Mouse (Mus musculus): ENCODE data around the gene Liph.
A peak's percentile ranks its signal among the peaks of the same experiment; 100 is the strongest.
"Not testable (repeated sequence)": the region's sequence is repeated elsewhere in the genome, so short reads cannot be mapped to it uniquely, and the experiment has no call there.

The Liph gene

DNA sequence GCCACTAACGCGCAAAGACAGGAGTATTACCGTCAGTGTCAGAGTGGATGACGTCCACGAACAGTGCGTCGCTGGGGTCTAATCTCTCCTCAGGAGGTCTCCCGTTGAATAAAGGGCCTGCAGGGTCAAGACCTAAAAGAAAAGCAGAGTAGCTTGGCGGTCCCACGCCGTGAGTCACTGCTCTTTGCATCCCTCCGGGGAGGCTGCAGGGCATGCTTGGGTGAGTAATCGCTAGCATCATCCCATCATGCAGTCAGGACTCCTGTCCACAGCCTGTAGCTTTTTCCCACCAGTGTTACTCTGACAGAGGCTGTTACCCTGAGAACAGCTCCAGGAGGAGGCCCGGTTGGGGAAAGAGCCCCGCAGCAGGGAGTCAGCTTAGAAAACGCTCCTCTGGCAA, 19.3 kb downstream of the Liph start:
- no peak for DNase-seq (ENCODE audit: low spot score in 2 of 2)

DNA sequence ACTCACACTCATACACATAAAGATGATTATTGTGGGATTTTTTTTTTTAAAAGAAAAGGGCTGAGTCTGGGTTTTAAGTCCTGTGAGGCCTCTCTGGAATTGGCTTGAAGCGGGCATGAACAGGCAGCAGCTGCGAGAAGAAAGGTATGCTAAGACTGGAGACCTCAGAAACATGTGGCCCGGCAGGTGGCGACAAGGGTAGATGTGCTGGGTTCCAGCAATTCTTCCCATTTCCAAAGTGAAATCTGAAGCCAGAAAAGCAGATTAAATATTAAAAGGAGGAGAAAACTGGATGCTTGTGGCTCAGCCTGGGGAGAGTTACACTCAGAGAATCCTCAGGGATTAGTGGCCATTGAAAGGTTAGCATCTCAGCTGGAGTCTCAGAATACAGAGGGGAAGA, 24.0 kb downstream of the Liph start:
- DNase-seq (ENCODE audit: low spot score in 2 of 2): no peak

DNA sequence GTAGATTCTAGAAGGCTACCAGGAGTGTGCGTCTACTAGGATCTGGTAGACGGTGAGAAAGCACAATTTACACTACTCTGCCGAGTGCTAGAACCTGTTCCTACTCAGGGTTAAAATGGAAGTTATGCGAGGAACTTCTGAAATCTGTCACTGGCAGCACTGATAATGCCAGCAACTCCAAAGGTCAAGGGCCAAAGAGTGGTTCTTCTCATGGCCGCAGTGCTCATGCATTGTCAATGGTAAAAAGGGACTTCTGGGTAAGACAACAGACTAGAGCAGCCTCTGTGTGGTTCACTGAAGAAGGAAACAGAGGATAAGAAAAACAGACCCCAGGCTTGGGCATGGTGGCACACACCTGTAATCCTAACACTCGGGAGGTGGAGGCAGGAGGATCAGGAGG, 24.9 kb downstream of the Liph start:
- DNase-seq (ENCODE audit: low spot score in 2 of 2): no peak

DNA sequence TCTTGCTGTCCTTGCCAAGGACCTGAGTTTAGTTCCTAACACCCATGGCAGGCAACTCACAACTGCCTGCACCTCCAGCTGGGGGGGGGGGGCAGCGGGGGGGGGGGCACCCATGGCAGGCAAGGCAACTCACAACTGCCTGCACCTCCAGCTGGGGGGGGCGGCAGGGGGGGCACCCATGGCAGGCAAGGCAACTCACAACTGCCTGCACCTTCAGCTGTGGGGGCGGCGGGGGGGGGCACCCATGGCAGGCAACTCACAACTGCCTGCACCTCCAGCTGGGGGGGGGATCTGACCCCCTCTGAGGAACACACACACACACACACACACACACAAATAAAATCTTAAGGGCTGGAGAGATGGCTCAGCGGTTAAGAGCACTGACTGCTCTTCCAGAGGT, 25.6 kb downstream of the Liph start:
- DNase-seq (ENCODE audit: low spot score in 2 of 2): no peak

DNA sequence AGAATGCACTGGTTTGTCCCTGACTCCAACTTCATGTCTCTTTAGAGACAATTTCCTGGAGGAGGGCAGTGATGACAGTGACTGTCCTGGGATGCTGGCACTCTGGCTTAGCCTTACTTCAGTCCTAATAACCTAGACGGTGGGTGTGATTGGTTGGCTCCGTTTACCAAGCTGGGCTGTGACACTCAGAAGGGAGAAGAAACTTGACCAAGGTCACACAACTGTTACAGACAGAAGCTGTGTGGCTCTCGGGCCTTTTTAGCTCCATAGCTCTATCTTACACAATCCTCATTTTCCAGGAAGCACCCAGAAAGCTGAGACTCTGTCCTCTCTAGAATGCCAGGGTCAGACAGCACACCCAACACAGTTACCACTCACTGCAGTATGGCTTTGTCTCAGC, 29.9 kb downstream of the Liph start:
- DNase-seq (ENCODE audit: low spot score in 2 of 2): no peak

DNA sequence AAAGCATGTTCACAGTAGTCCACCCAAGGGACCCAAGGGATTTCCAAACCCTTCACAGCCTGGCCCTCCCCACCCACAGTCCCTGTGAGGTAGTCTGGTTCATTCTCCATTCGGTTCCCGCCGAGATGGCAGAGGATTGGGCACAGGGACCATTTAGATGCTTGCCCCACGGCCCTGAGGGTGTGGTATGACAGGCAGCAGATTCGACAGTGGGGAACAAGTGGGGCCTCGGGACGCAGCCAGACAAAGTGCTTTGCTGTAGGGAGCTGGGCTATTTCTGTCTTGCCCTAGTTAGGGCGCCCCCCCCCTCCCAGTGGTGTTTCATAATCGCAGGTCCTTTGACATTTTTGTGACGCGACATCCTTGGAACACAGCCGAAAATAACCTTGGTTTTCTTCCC, 39.9 kb downstream of the Liph start:
- DNase-seq (ENCODE audit: low spot score in 2 of 2): no peak

DNA sequence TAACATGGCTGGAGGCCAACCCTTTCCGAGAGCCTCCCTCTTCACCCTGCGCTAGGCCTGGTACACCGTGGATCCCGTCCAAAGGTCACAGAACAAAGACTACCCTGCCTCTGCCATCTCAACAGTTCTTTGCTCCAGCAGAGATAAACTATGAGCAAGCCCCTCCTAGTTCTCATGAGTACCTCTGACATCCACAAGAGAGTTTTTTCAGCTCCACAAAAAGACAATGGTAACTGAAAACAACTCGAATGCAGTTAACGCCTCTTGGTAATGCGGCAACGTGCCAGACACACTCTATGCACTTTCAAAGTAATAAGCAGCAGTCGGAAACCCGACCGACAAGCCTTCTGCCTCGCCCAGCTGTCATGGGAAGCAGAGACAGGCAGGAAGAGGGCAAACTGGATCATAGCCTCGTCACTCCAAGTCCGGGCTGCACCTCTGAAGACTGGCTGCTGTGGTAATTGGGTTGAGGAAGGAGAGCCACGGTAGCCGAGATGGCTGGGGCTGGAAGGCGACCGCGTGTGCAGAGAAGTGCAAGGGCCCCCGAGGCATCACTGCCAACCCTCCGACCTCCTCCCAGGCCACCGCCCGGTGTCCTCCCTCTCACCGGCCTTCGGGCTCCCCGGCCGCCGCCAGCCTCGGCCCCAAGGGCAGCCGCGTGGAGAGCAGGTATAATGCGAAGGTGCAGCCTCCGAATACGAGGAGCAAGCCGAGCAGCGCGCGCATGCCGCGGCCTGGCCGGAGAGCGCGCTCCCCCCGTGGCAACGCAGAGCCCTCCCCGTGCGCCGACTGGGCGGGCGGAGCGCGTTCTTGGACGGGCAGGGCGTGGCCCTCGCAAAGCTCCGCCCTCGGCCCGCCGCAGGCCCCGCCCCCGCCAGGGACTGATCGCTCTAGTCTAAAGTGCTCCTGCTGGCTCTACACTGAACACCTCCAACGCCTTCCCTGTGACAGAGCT, 48.4 kb downstream of the Liph start, which contains the start of gene Tmem41a:
Tmem41a (minus strand) TSS at position 792 of the 955 bp plus-strand sequence.
- DNase-seq (ENCODE audit: low spot score in 2 of 2): peak; percentile 82 to 87

DNA sequence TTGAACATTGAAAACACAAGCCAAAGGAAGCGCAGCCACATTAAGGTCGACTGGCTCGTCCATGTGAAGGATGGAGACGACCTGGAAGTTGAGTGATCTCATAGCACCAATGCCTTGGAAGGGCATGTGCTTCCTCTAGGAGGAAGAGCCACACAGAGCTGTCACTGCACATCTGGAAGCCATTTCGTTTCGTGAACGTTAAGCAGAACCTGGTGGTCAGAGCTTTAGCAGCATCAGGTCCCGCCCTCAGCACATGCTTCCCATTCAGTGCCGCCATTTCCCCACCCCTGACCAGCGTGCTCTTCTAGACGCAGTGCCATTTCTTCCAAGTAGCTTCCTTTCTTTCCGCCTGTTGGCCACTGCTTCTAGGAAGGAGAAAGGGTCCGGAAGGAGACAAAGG, 67.0 kb downstream of the Liph start:
- no peak for DNase-seq (ENCODE audit: low spot score in 2 of 2)

DNA sequence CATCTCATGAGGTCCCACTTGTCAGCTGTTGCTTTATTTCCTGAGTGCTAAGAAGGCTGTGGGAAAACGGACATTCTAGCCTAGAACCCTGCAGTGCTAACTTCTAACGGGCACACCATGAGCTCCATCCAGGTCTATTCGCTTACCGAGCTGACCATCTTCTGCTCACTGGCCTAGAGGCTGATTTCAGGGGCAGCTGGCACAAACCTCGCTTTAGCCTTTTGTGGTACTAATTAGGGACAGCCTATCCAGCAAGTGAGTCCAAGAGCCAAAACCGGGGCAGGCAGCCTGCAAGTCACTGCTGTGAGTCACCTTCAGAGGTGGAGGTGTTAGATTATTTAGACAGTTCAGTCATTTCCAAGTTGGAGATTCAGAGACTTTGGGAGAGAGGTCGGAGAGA, 78.8 kb downstream of the Liph start:
- DNase-seq (ENCODE audit: low spot score in 2 of 2): no peak

DNA sequence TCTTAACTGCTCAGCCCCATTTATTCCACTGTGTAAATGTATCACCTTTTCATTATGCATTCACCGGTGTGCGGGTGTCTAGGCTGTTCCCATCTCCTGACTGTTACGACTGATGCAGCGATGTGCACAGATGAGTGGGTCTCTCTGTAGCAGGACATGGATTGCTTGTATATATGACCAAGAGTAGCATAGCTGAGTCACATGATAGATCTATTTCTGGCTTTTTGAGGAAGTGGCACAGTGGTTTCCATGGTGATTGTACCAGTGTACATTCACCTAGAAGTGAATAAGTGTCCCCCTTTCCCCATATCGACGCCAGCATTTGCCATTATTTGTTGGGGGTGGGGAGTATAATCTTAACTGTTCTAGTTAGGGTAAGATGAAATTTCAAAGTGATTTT, 82.1 kb downstream of the Liph start:
- no peak for DNase-seq (ENCODE audit: low spot score in 2 of 2)

DNA sequence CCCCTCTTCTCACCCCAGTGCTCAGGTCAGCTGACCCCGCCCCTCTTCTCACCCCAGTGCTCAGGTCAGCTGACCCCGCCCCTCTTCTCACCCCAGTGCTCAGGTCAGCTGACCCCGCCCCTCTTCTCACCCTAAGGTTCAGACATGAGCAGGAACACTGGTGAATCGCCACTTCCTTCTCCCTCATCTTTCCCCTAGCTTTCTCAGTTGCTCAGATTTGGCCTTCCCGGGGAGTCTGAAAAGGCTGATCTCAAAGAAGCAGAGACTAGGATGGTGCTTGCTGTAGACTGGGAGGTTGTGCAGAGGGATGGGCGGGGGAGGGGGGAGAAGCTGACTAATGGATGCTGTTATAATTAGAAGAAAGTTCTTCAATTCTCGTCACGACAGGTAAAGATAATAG, 86.6 kb downstream of the Liph start:
- DNase-seq (ENCODE audit: low spot score in 2 of 2): not testable (repeated sequence)

DNA sequence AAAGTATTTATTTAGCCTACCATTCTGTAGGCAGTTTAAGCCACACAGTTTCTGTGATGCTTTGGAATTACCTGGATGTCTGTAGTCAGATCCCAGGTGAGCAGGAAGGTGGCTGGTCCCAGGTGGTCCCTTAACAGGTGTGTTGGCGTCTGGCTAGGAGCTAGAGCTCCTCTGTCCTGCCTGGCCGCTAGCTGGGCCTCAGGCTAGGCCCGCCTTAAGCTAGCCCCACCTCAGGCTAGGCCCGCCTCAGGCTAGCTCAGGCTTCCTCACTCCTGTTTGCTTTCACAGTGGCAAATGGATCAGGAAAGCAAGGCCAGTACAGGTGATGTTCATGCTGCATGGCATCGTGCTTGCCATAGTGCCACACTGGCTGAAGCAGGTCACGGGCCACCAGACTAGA, 88.6 kb downstream of the Liph start:
- no peak for DNase-seq (ENCODE audit: low spot score in 2 of 2)

DNA sequence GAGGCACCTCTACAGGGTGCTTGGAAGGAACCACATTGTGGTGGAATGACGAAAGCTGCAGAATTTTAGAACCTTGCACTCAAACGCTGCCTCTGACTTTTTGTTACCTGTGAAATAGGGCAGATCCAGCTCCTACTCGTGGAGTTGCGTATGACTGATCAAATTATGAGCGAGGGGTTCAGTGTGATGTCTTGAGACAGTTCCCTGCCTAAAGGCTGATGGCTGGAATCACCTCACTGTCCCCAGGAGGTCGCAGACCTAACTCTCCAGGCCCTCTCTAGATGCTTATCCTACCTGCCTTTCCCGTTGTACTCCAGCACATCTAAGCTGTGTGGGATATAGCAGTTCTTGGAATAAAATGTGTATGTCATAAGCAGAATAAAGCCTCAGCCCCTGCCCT, 89.5 kb downstream of the Liph start:
- no peak for DNase-seq (ENCODE audit: low spot score in 2 of 2)

DNA sequence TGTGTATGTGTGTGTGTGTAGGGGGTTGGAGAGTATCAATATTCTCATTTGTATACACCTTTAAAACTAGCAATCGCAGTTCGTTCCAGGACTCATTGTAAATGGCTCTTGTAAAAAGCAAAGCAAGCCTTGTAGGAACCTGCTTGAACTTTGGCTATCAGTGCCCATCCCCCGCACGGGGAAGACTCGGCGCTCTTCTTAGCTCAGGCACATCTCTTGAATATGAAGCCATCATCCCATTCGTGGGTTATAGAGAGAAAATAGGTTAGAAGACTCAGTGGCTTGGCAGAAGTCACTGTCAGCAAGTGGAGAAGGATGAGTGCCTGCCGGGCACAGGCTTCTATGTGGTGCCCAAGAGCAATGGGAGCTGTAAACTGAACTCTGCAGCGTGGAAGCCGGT, 90.8 kb downstream of the Liph start:
- DNase-seq (ENCODE audit: low spot score in 2 of 2): no peak

Data from right cerebral cortex, postnatal 36 days (tissue).